Mouse (Mus musculus): ENCODE data around the gene Gm10392.

Gm10392 gene

DNA sequence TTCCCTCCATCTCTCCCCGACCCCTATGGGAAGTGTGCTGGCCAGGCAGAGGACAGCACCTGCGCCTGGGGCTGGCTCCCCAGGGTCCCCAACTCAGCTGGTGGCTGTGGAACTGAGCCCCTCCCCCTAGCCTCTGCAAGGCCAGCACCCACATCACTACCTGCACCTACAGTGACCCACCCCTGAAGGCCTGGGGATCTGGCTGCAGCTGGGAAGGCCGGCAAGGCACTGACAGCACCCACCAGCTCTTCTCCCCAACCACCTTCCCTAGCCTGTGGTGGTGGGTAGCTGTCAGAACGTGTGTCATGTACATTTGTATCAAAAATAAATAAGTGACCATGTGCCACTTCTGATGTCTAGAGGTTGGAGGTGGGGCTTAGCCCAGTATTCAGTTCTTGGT lies 11.6 kb downstream of the Gm10392 start:
- peak; percentile 90 for DNase-seq

DNA sequence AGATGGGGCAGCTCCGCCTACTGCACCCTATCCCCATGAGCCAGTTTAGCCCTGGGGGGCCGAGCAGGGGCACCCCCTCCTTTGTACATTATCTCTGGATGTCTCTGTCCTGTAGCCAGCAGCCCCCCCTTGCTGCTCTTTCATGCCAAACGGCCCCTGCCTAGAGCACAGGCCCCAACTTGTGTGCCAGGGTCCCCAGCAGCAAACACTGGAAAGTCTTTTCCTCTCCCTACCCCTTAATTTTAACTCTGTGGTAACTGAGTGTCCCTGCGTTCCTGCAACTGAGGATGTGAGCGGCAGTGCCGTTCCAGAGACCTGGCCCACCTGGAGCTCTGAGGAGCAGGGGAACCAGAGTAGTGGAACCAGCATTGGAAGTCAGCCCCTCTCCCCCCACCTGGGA lies 12.1 kb downstream of the Gm10392 start:
- DNase-seq: peak; percentile 91

DNA sequence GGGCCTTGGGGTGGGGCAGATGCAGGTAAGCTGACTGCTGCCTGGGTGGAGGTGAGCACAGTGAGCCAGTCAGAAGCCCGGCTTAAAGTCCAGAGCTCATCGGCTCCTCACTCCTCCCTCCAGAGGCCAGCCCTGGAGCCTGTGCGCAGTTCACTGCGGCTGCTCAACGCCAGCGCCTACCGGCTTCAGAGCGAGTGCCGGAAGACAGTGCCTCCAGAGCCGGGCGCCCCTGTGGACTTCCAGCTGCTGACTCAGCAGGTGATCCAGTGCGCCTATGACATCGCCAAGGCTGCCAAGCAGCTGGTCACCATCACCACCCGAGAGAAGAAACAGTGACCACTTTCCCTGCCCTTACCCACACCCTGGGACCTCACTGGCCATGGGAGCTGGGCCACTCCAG lies 12.7 kb downstream of the Gm10392 start:
- peak; percentile 92 for DNase-seq

DNA sequence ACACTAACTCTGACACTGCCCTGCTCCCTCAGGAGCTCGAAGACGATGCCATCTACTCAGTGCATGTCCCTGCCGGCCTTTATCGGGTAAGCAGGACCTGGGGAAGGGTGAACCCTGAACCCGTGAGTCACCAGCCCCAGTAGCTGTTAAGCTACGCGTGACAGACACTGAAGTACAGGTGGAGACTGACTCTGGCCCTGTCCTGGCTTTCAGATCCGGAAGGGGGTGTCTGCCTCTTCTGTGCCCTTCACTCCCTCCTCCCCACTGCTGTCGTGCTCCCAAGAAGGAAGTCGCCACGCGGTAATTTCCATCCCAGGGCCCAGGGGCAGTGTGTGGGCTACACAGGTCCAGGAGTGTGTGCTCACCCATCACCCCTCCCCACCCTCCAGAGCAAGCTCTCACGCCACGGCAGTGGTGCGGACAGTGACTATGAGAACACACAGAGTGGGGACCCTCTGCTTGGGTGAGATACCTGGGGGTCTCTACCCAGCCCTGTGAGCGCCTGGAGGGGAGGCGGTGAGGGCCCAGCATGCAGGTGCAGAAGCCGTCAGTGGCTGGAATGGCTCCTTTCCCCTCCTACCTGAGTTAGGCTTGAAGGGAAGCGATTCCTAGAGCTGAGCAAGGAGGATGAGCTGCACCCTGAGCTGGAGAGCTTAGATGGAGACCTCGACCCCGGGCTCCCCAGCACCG lies 13.6 kb downstream of the Gm10392 start:
- DNase-seq: peak; percentile 93

- DNase-seq: peak; percentile 90
Observed at GRCm38 (mm10) chr11:77504377-77504776, 14.6 kb downstream of the Gm10392 start.

- DNase-seq: peak; percentile 97
Observed at GRCm38 (mm10) chr11:77503511-77503910, 15.5 kb downstream of the Gm10392 start.

DNA sequence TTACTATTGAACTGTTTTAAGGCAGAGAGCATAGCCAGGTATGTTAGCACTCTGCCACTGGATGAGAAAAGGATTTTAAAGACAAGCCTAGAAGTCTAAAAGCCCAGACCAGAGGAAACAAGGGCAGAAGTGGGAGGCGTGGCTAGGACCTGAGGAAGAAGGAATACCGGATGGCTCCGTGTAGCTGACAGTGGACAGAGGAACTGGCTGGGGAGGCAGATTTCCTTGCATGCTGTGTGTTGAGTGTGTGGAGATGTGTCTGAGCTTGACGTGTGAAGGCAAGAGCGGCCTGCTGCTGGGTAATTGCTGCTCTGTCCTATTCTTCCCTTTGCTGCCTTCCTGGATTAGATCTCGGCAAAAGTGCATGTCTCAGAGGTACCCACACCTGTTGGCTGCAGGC lies 16.5 kb downstream of the Gm10392 start:
- peak; percentile 91 for DNase-seq

DNA sequence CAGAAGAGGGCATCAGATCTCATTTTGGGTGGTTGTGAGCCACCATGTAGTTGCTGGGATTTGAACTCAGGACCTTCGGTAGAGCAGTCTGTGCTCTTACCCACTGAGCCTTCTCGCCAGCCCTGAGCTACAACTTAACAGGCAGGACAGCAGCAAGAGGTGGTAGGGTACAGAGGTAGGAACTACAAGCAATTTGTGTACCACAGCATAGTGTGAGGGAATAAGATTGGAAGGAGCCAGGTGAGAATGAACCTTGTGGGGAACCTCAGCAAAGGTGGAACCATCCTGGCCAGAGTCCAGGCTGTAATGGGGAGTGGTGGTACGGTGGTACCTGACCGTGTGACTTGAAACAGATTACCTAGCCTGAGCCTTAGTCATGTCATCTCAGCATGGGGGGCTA lies 17.0 kb downstream of the Gm10392 start:
- no peak for DNase-seq

- peak; percentile 97 for DNase-seq
Observed at GRCm38 (mm10) chr11:77501392-77501791, 17.6 kb downstream of the Gm10392 start.

GRCm38 (mm10) chr11:77500361-77501325 lies 18.4 kb downstream of the Gm10392 start:
- peak; percentile 92 for DNase-seq

GRCm38 (mm10) chr11:77499354-77499753 lies 19.6 kb downstream of the Gm10392 start:
- DNase-seq: peak; percentile 92

GRCm38 (mm10) chr11:77498261-77499139 lies 20.5 kb downstream of the Gm10392 start:
- peak; percentile 93 for DNase-seq

- DNase-seq: peak; percentile 98
Observed at GRCm38 (mm10) chr11:77497851-77498250, 21.1 kb downstream of the Gm10392 start.

- DNase-seq: peak; percentile 99
Observed at GRCm38 (mm10) chr11:77497341-77497756, 21.6 kb downstream of the Gm10392 start.

GRCm38 (mm10) chr11:77495507-77495906 lies 23.5 kb downstream of the Gm10392 start:
- DNase-seq: peak; percentile 88

GRCm38 (mm10) chr11:77494782-77495181 lies 24.2 kb downstream of the Gm10392 start:
- peak; percentile 90 for DNase-seq

GRCm38 (mm10) chr11:77494344-77494676 lies 24.7 kb downstream of the Gm10392 start:
- no peak for DNase-seq

DNA sequence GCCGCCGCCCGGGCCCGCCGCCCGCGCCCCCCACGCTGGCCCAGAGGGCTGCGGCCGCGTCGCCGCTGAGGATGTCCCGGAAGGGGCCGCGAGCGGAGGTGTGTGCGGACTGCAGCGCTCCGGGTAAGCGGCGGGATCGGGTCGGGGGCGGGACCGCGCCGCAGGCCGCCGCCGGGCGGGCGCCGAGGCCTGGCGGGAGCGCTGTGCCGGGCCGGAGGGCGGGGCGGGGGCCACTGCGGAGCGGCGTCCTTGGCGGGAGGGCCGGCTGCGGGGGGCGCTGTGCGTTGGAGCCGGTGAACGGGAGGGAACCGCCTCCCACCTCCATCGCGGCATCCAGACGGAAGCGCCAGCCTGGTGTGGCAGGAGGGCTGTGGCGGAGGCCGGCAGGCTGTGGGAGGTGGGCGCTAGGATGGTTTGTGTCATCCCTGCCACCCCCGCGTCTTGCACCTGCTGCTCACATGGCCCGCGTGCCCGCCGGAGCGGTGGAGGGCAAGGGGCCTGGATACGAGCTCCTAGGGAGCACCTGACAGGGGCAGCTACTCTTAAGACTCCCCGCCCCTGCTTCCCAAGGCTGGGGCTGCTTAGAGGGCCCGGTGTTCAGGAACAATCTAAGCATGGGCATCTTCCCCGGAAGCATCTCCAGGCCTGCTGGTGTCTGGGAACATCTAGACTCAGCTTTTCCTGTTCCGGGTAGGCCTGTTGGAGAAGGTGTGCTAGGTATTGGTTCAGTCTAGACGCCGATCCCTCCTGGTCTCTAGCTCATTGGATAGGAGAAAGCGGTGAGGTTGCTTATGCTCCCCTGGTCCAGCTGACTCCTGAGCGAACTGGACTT lies 25.3 kb downstream of the Gm10392 start, which contains the start of gene Git1:
Gene Git1 (plus strand): TSS at position 51 of the 832 bp plus-strand sequence.
- DNase-seq: peak; percentile 97

DNA sequence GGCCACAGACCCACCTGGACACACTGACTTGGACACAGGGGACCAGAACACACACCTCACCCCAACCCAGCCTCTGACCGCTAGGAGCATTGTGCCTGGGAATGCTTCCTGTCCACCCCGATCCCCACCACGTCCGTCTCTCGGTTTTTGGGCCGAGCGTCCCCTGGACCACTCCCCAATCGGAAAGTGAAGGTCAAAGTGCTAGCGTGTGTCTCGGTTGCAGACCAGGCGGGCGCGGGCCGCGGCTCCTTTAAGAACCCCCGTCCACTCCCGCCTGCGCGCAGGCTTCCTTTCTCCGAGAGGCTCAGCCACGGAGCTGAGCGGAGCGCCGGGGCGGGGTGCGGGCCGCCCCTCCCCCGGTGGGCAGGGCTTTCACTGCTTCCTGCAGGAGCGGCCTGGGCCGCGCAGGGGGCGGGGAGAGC lies 26.1 kb downstream of the Gm10392 start:
- peak; percentile 99 for DNase-seq

- DNase-seq: peak; percentile 95
Observed at GRCm38 (mm10) chr11:77492311-77492871, 26.6 kb downstream of the Gm10392 start.

DNA sequence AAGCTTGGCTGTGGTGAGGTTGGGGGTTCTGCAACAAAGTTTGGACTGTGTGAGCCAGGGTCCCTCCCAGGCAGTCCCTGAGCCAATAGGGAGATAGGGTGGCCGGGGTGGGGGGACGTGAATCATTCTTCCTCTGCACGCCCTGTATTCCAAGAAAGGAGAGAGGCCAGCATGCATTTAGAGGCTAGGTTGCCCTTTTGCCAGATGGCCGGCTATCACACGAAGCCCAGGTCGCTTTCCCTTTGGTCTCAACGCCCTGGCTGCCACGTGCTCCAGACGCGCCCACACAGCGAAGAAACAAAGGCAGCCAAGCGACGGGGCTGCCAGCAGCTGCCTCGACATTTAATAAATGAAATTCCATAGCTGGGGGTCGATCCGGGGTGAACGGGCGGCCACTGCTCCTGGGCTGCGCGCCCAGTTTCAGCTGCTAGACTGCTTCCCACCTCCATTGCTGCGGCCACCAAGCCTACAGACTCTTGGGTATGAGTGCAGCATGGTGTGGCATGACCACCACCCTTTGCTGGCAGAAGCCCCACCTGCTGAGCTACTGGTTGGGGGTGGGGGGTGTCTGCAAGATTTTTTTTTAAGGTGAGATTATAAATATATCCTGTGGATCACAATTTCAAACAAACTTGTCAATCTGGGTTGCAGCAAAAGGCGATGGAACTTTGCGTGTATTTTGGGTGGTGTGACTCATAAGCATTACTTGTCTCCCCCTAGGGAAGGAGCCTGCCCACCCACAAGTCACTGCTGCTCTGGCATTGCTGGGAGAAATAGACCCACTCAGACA lies 27.3 kb downstream of the Gm10392 start:
- peak; percentile 98 for DNase-seq

All from heart, adult 11 months (tissue).